Mouse (Mus musculus) stomach, postnatal 0 days (tissue): ENCODE data around the gene Tpp2.

Experiments used
- CTCF ChIP-seq: IDR thresholded peaks from 2 replicates; pipeline ENCODE4 v1.5.1; 2016; ENCODE audit warnings: antibody characterized with exemption, low read depth, mild to moderate bottlenecking, moderate library complexity
- EP300 ChIP-seq: optimal IDR thresholded peaks from 2 replicates; pipeline ENCODE3; 2016; ENCODE audit warnings: antibody characterized with exemption

DNA sequence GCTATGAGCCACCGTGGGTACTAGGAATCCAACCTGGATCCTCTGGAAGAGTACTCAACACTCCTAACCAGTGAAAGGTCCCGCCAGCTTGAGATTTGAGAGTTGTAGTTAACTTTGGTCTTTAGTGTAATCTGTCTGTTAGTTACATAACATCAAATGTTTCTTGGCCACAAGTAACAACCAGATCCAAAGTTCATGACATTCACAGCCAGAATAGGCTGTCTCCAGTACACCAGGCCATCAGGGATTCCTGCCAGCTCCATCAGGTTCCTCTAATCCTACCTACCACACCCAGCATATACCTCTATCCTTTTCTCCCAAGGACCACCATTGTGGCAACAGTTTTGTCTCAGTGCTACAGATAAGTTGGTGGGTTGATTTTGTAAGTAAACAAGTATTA lies 82.1 kb downstream of the Tpp2 start:
- no peak for TF ChIP-seq EP300
- TF ChIP-seq CTCF: no peak
